Mouse (Mus musculus): ENCODE data around the gene Hps3.

- TF ChIP-seq CHD1 (IDR thresholded peaks at IDR 0.05; ENCODE audit: low read depth, low read length) (no peak), BHLHE40 (IDR thresholded peaks at IDR 0.05; ENCODE audit: borderline replicate concordance, low read depth, low read length) (no peak), POLR2AphosphoS2 (IDR thresholded peaks at IDR 0.05; ENCODE audit: low read length) (no peak), EP300 (IDR thresholded peaks at IDR 0.05; ENCODE audit: low read depth in 1 of 2, low read length in 2 of 2) (no peak), CTCF (IDR thresholded peaks at IDR 0.05 in 2 of 3, conservative IDR thresholded peaks at IDR 0.05 in 1 of 3; ENCODE audit: control insufficient read depth in 1 of 3, insufficient read depth in 1 of 3, low read depth in 2 of 3, low read length in 3 of 3, poor library complexity in 1 of 3, severe bottlenecking in 1 of 3) (no peak), MAFK (IDR thresholded peaks at IDR 0.05; ENCODE audit: borderline replicate concordance, low read depth, low read length) (no peak), MAX (IDR thresholded peaks at IDR 0.05; ENCODE audit: low read length) (no peak), ETS1 (IDR thresholded peaks at IDR 0.05; ENCODE audit: low read depth, low read length) (no peak), POLR2AphosphoS5 (IDR thresholded peaks at IDR 0.05; ENCODE audit: borderline replicate concordance, low read depth, low read length) (no peak), SMC3 (IDR thresholded peaks at IDR 0.05; ENCODE audit: low read depth, low read length) (no peak), MAZ (IDR thresholded peaks at IDR 0.05; ENCODE audit: low read depth, low read length) (no peak), KAT2A (conservative IDR thresholded peaks at IDR 0.05; ENCODE audit: low read depth, low read length) (no peak), USF1 (IDR thresholded peaks at IDR 0.05; ENCODE audit: low read depth, low read length) (no peak), ZC3H11A (IDR thresholded peaks at IDR 0.05; ENCODE audit: low read depth, low read length) (no peak)
Observed at GRCm38 (mm10) chr3:19953865-19954264, 81.2 kb downstream of the Hps3 start.

Data from MEL (cell line).